Mouse (Mus musculus): ENCODE measurements at regions not wholly inside any gene's neighbourhood (a gene's known extent, or its start where the extent isn't known, plus 50 kb on each side); places are given as distances from the start of the nearest gene placed in this dataset.

GRCm38 (mm10) chr5:64521401-64521800 lies 281.8 kb upstream of the Klf3 start:
- Histone ChIP-seq H3K27me3 (no peaks in the 10 kb centered on the region), H3K4me1 (0 out of 2 replicates have a peak, but pooled peaks cover 14% of the 10 kb centered on the region), H3K27ac (no peak overlapping the region), H3K4me2 (no peak overlapping the region), H3K36me3 (no peaks in the 10 kb centered on the region), H3K9ac (no peak overlapping the region), H3K9me3 (replicated peaks) (no peaks in the 10 kb centered on the region), H3K4me3 (replicated peaks) (no peak overlapping the region)
- ATAC-seq (replicated peaks; ENCODE audit: low FRiP score) = no peak
- 80% methylated on average over 6 of the region's 6 CpGs for WGBS

- Histone ChIP-seq H3K4me3 (replicated peaks) (no peak overlapping the region), H3K9ac (no peak overlapping the region), H3K4me2 (no peak overlapping the region), H3K9me3 (replicated peaks) (no peaks in the 10 kb centered on the region), H3K27me3 (no peaks in the 10 kb centered on the region), H3K36me3 (no peaks in the 10 kb centered on the region), H3K4me1 (0 out of 2 replicates have a peak, but pooled peaks cover 14% of the 10 kb centered on the region), H3K27ac (no peak overlapping the region)
- 13% methylated on average over 5 of the region's 5 CpGs for WGBS
- no peak for ATAC-seq (replicated peaks; ENCODE audit: low FRiP score)
These were observed 281.2 kb upstream of the Klf3 start for GRCm38 (mm10) chr5:64521969-64522368.

DNA sequence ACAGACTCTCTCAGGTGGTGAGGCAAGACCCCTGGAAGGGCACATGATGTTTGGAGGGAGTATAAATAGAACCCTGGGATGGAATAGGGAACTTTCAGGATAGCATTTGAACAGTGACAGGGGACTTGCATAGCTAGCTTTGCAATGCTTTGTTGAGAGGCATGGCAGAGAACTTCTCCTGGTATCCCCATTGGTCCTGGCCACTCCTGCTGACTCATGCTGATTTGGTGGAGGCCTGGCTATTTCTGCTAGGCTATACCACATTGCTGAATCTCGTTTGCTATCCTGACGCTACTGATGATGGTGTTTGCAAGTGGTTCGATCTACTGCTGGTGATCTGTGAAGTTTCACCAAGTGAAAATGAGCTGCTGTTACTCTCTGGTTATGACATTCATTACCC lies 276.7 kb upstream of the Klf3 start:
- H3K27ac ChIP-seq = no peak overlapping the region
- H3K9ac ChIP-seq = no peak overlapping the region
- no peak overlapping the region for H3K4me3 ChIP-seq (replicated peaks)
- no peaks in the 10 kb centered on the region for H3K27me3 ChIP-seq
- H3K4me2 ChIP-seq = no peak overlapping the region
- ATAC-seq (replicated peaks; ENCODE audit: low FRiP score) = no peak
- H3K36me3 ChIP-seq = no peaks in the 10 kb centered on the region
- 84% methylated on average over 3 of the region's 3 CpGs for WGBS
- no peaks in the 10 kb centered on the region for H3K9me3 ChIP-seq (replicated peaks)
- H3K4me1 ChIP-seq = 0 out of 2 replicates have a peak, but pooled peaks cover 10% of the 10 kb centered on the region

DNA sequence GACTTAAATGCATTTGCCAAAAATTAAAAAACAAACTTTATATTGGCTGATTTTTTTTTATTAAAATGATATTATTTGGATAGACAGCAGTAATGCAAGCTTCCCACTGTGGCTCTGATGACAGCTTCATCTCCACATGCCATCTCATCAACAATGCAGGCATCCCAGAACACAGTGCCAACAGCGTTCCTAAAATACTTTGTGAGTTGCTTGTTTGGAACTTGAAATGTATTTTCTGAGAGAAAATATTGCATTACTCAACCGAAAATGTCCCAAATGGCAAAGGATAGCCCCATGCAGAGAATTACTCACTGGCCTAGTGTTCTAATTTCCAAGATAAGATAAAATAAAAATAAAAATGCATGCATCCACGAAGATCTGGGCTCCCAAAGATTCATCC lies 275.2 kb upstream of the Klf3 start:
- no peaks in the 10 kb centered on the region for H3K4me1 ChIP-seq
- no peak overlapping the region for H3K27ac ChIP-seq
- no peaks in the 10 kb centered on the region for H3K27me3 ChIP-seq
- no peak overlapping the region for H3K4me2 ChIP-seq
- 73% methylated on average over 3 of the region's 3 CpGs for WGBS
- no peak overlapping the region for H3K4me3 ChIP-seq (replicated peaks)
- H3K9me3 ChIP-seq (replicated peaks) = no peaks in the 10 kb centered on the region
- H3K36me3 ChIP-seq = no peaks in the 10 kb centered on the region
- no peak overlapping the region for H3K9ac ChIP-seq
- ATAC-seq (replicated peaks; ENCODE audit: low FRiP score) = no peak

DNA sequence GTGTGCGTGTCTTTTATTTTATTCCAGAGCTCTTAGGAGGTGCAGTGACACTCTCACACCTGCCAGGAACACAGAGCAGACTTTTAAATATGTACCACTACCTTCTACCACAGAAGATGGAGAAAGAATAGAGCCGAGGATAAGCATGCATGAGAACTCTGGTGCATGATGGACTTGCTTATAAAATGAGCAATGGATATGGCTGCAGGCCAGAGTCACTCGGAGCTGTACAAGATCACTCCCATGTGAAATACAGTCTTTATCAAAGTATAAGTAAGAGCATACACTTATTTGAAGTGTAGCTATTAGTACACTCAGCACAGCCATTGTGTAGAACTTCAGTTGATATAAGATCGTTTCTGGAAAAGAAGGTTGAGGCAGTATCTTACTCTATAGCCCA lies 268.8 kb upstream of the Klf3 start:
- no peak overlapping the region for H3K27ac ChIP-seq
- no peaks in the 10 kb centered on the region for H3K27me3 ChIP-seq
- H3K4me3 ChIP-seq (replicated peaks) = no peak overlapping the region
- no peaks in the 10 kb centered on the region for H3K9me3 ChIP-seq (replicated peaks)
- WGBS = 88% methylated on average over 4 of the region's 4 CpGs
- no peak overlapping the region for H3K9ac ChIP-seq
- no peak overlapping the region for H3K4me2 ChIP-seq
- no peak for ATAC-seq (replicated peaks; ENCODE audit: low FRiP score)
- H3K4me1 ChIP-seq = peaks cover 14% of the 10 kb centered on the region
- H3K36me3 ChIP-seq = no peaks in the 10 kb centered on the region

DNA sequence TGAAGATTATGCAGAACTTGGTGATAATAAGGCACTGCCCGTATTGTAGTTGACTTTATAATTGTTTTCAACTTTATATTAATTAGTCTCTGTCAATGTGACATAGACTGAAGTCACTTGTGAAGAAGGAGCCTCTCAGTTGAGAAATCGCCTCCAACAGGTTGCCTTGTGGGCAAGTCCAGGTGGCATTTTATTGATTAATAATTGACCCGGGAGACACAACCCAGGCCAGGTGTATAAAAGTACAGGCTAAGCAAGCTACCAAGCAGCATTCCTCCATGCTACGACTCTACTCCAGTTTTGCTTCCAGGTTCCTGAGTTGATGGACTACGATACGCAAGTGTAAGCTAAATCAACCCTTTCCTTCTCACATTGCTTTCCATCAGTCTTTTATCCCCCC lies 268.2 kb upstream of the Klf3 start:
- WGBS = 91% methylated on average over 6 of the region's 6 CpGs
- no peak for ATAC-seq (replicated peaks; ENCODE audit: low FRiP score)

GRCm38 (mm10) chr5:64535546-64535945 lies 267.6 kb upstream of the Klf3 start:
- Histone ChIP-seq H3K4me2 (no peak overlapping the region), H3K4me1 (peaks cover 14% of the 10 kb centered on the region), H3K4me3 (replicated peaks) (no peak overlapping the region), H3K27ac (no peak overlapping the region), H3K9ac (no peak overlapping the region), H3K27me3 (no peaks in the 10 kb centered on the region), H3K36me3 (no peaks in the 10 kb centered on the region), H3K9me3 (replicated peaks) (no peaks in the 10 kb centered on the region)
- ATAC-seq (replicated peaks; ENCODE audit: low FRiP score) = no peak
- 96% methylated on average over 4 of the region's 4 CpGs for WGBS

More for the DNA sequence above, 268.2 kb upstream of the Klf3 start:
- no peak overlapping the region for H3K9ac ChIP-seq
- peaks cover 14% of the 10 kb centered on the region for H3K4me1 ChIP-seq
- no peaks in the 10 kb centered on the region for H3K27me3 ChIP-seq
- H3K36me3 ChIP-seq = no peaks in the 10 kb centered on the region
- no peak overlapping the region for H3K4me2 ChIP-seq
- no peak overlapping the region for H3K4me3 ChIP-seq (replicated peaks)
- no peak overlapping the region for H3K27ac ChIP-seq
- H3K9me3 ChIP-seq (replicated peaks) = no peaks in the 10 kb centered on the region

GRCm38 (mm10) chr5:64536393-64537112 lies 266.6 kb upstream of the Klf3 start:
- 0 out of 2 replicates have a peak, but pooled peaks have one; percentile 40 for ATAC-seq (replicated peaks; ENCODE audit: low FRiP score)
- H3K27ac ChIP-seq = no peak overlapping the region

DNA sequence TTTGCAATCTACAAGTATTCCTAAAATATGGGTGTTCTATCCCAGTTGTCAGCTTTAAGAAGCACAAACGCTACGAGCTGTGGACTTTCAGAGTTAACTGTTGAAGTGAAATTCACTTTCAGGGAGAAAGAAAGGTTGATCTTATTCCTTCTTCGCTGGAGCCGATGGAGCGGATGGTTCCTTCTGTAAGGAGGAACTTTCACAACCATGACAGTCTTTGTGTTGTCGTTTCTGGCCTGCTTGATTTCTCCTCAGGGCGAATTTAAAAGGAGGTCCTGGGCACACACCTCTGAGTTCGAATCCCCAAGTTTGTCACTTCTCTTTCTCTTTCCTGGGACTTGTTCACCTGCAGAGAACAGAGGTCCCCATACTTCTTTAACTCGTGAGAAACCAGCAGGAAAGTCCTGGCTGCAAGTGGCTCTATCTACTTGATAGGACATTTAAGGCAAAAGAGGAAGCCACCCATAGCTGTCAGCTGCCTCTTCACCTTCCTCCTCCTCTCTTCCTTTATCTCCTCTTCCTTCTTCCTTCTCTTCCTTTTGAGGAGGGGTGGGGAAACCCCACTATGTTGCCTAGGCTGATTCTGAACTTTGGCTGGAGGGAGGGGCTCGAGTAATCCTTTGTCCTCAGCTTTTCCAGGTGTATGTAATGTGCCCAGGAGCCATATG lies 265.9 kb upstream of the Klf3 start:
- H3K27me3 ChIP-seq = no peaks in the 10 kb centered on the region
- no peak overlapping the region for H3K27ac ChIP-seq
- peaks cover 14% of the 10 kb centered on the region for H3K4me1 ChIP-seq
- WGBS = 72% methylated on average over 10 of the region's 10 CpGs
- ATAC-seq (replicated peaks; ENCODE audit: low FRiP score) = no peak
- no peaks in the 10 kb centered on the region for H3K9me3 ChIP-seq (replicated peaks)
- no peak overlapping the region for H3K4me3 ChIP-seq (replicated peaks)
- H3K36me3 ChIP-seq = no peaks in the 10 kb centered on the region
- H3K4me2 ChIP-seq = peak overlapping the region; percentile 37
- H3K9ac ChIP-seq = no peak overlapping the region

More at GRCm38 (mm10) chr5:64536393-64537112, 266.6 kb upstream of the Klf3 start:
- peak overlapping the region; percentile 37 for H3K4me2 ChIP-seq
- no peaks in the 10 kb centered on the region for H3K9me3 ChIP-seq (replicated peaks)
- H3K36me3 ChIP-seq = no peaks in the 10 kb centered on the region
- peaks cover 14% of the 10 kb centered on the region for H3K4me1 ChIP-seq
- WGBS = 42% methylated on average over 20 of the region's 20 CpGs
- no peak overlapping the region for H3K9ac ChIP-seq
- no peak overlapping the region for H3K4me3 ChIP-seq (replicated peaks)
- H3K27me3 ChIP-seq = no peaks in the 10 kb centered on the region

GRCm38 (mm10) chr5:64541765-64542164 lies 261.4 kb upstream of the Klf3 start:
- H3K9ac ChIP-seq = no peak overlapping the region
- H3K9me3 ChIP-seq (replicated peaks) = 0 out of 2 replicates have a peak, but pooled peaks cover 5% of the 10 kb centered on the region
- no peak overlapping the region for H3K4me3 ChIP-seq (replicated peaks)
- H3K27me3 ChIP-seq = no peaks in the 10 kb centered on the region
- H3K4me1 ChIP-seq = peaks cover 8% of the 10 kb centered on the region
- no peak for ATAC-seq (replicated peaks; ENCODE audit: low FRiP score)
- H3K27ac ChIP-seq = no peak overlapping the region
- H3K36me3 ChIP-seq = no peaks in the 10 kb centered on the region
- no peak overlapping the region for H3K4me2 ChIP-seq

- Histone ChIP-seq H3K9me3 (replicated peaks) (no peaks in the 10 kb centered on the region), H3K27me3 (no peaks in the 10 kb centered on the region), H3K9ac (no peak overlapping the region), H3K4me2 (no peak overlapping the region), H3K27ac (no peak overlapping the region), H3K4me3 (replicated peaks) (no peak overlapping the region), H3K4me1 (no peaks in the 10 kb centered on the region), H3K36me3 (no peaks in the 10 kb centered on the region)
- 93% methylated on average over 7 of the region's 7 CpGs for WGBS
- no peak for ATAC-seq (replicated peaks; ENCODE audit: low FRiP score)
These were observed 247.3 kb upstream of the Klf3 start for GRCm38 (mm10) chr5:64555931-64556330.

DNA sequence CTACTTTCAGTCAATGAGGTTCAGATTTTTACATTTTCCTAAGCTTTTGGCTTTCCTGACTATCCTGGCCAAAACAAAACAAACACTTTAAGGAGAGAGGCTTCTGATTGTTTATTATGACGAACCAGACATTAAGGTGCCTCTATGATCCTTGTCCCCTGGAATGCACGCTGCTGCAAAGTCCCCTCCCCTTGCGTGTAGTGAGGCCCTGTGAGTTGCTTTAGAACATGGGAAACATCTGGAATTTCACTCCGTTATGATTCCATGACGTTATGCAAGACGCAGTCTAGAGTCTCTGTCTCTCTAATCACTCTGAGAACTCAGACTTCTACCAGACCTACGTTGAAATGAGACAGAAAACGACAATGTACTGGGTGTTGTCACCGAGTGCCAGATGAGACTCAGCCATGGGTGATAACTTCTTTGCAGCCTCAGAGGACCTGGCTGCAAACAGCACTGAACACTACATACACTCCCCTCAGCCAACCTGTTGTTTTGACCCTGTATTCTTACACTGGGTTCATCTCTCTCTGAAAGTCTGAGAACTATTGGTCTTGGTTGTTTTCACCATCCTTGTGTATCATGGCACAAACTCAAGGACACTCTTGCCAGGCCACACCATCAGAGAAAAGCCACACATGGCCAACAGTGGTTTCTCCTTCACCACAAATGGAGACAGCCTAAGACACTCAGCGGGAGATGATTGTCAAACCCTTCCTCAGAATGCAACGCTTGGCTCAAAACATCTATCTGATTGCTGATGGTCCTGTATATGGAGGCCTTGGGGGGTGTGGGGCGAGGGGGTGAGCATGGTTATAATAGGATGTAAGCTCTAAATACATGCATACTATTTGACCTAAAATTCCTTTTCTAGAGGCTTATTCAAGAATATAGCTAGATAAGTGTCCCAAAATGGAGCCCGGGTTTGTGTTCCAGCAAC lies 236.5 kb upstream of the Klf3 start:
- Histone ChIP-seq H3K4me1 (no peaks in the 10 kb centered on the region), H3K4me2 (no peak overlapping the region), H3K4me3 (replicated peaks) (no peak overlapping the region), H3K27me3 (no peaks in the 10 kb centered on the region), H3K27ac (no peak overlapping the region), H3K9me3 (replicated peaks) (no peaks in the 10 kb centered on the region; the same call in 1 of the 2 replicates), H3K36me3 (no peaks in the 10 kb centered on the region), H3K9ac (no peak overlapping the region)
- ATAC-seq (replicated peaks; ENCODE audit: low FRiP score) = no peak
- WGBS = 86% methylated on average over 13 of the region's 13 CpGs
